In the genomic region with DNA sequence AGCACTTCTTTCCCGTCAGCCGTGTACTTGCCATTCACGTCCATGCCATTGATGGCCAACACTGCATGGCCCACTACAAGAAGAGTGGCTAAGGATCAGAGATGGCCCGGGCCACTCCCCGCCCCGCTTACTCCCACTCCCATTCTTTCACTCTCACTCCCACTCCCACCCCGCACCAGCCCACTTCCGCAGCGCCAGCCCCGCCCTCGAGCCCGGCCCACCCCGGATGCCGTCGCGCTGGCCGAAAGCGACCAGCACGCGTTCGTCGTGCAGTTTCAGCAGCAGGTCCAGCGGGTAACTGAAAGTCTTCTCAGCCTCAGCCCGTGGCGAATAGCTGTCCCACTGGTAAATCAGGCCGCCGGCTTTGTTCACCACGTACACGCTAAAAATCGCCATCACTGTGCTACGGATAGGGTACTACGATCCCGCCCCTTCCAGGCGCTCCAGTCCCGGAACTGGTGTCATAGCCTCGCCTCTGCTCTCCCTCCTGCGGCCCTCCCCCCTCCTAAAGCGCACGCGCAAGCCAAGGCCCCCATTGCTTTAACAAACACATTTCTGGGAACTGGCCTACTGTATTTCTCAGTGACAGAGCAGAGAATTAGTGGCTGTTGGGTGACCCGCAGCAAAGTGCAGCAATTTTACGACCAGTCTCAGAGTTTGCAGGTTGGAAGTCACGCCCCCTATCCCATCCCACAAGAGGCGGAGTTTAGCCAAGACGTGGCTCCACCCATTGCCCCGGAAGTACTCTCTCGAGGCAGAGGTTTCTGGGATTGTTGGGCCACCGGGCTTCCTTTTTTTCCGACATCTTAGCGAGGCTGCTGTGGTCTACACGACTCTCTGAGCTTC, we compare ENCODE assay signal across 8 mouse cellular contexts. TPM values are rescaled to one million over a fixed set of nuclear protein-coding genes. Genes with fewer than 3 reads are reported as not detected.
DNase-seq lines count a peak whose midpoint lies in the region; ATAC-seq and TF ChIP-seq lines count a peak whose summit lies in the region.

A gene (plus strand): TSS at position 234 of the 846 bp plus-strand sequence.
A gene (minus strand): TSS at position 695 of the 846 bp plus-strand sequence.

- peaks cover 0 to 3% of the 10 kb centered on the region in 2 experiments; a peak in 2 of 4 replicates for H3K4me1 ChIP-seq in ES-E14 (ENCODE audit: control insufficient read depth in 2 of 2, insufficient read depth in 2 of 2, low read length in 2 of 2, poor library complexity in 1 of 2)
- peaks cover 26% of the 10 kb centered on the region for H3K4me1 ChIP-seq in forebrain, embryonic 15.5 days
- H3K4me1 ChIP-seq in lung, adult 2 months (ENCODE audit: control insufficient read depth, insufficient read depth, low read length), result peaks cover 2% of the 10 kb centered on the region; the same call in 1 of the 2 replicates

- peak; percentile 97 for ATAC-seq in forebrain, embryonic 15.5 days (replicated peaks)
- peak; percentile 90 for ATAC-seq in neutrophil, adult 5-6 weeks (ENCODE audit: extremely low read depth, insufficient number of reproducible peaks, low FRiP score, poor library complexity, severe bottlenecking)

- H3K4me2 ChIP-seq in forebrain, embryonic 15.5 days (replicated peaks), result peak within 1 kb of the TSS; percentile 68

- peak within 1 kb of the TSS; percentile 92 for H3K27ac ChIP-seq in ES-E14 (ENCODE audit: insufficient read depth, low read depth, low read length, poor library complexity, severe bottlenecking)
- peak within 1 kb of the TSS; percentile 98 for H3K27ac ChIP-seq in forebrain, embryonic 15.5 days (replicated peaks)

- peak within 1 kb of the TSS; percentile 84 to 95 for H3K4me3 ChIP-seq in ES-E14 (ENCODE audit: insufficient read depth in 1 of 2, low read depth in 1 of 2, low read length in 2 of 2, poor library complexity in 1 of 2, severe bottlenecking in 1 of 2)
- peak within 1 kb of the TSS; percentile 83 for H3K4me3 ChIP-seq in forebrain, embryonic 15.5 days
- H3K4me3 ChIP-seq in lung, adult 2 months (replicated peaks; ENCODE audit: extremely low read depth, low read depth, low read length), result peak within 1 kb of the TSS; percentile 95

- peak; percentile 93 for DNase-seq in ES-E14 (ENCODE audit: low read depth, low spot score)
- peak; percentile 91 for DNase-seq in cerebellum, adult 11-12 months
- peak; percentile 87 for DNase-seq in heart, postnatal 25 days (ENCODE audit: low spot score)
- DNase-seq in layer of hippocampus, adult 18-20 months (ENCODE audit: low spot score in 2 of 2), result peak; percentile 90 to 94
- peak; percentile 93 for DNase-seq in lung, adult 2 months
- peak; percentile 79 to 86 for DNase-seq in thymus, adult 18-20 months

- in situ Hi-C loops in ES-E14 (cut with MboI; ENCODE audit: low sequenced_read_pairs in 2 of 2, unreplicated experiment in 2 of 2), result no loop called here

- intact Hi-C loops in heart, postnatal 25 days (cut with DNase I), result no loop called here

- no peaks in the 10 kb centered on the region for H3K9me3 ChIP-seq in ES-E14 (ENCODE audit: control insufficient read depth, insufficient read depth, low read depth, low read length)
- H3K9me3 ChIP-seq in forebrain, embryonic 15.5 days, result no peaks in the 10 kb centered on the region

- TF ChIP-seq POLR2A in lung, adult 2 months (IDR thresholded peaks at IDR 0.05; ENCODE audit: borderline replicate concordance, extremely low read depth, low read depth, low read length), result peak; percentile 64; the same call in 1 of the 2 replicates

- no peaks in the 10 kb centered on the region for H3K27me3 ChIP-seq in forebrain, embryonic 15.5 days

- H3K36me3 ChIP-seq in ES-E14 (ENCODE audit: control insufficient read depth, insufficient read depth, low read length, poor library complexity, severe bottlenecking), result peaks cover 37% of the 10 kb centered on the region
- H3K36me3 ChIP-seq in forebrain, embryonic 15.5 days, result peaks cover 69% of the 10 kb centered on the region

- WGBS in forebrain, embryonic 15.5 days, result under 1% methylated on average over 51 of the region's 51 CpGs
- under 1% methylated on average over 51 of the region's 51 CpGs for WGBS in lung, adult 2 months

- no peak for TF ChIP-seq CTCF in lung, adult 2 months (IDR thresholded peaks at IDR 0.05; ENCODE audit: insufficient read depth, low read length)

- peak within 1 kb of the TSS; percentile 98 for H3K9ac ChIP-seq in ES-E14 (ENCODE audit: insufficient read depth, low read depth, low read length, poor library complexity, severe bottlenecking)
- peak within 1 kb of the TSS; percentile 86 for H3K9ac ChIP-seq in forebrain, embryonic 15.5 days (replicated peaks)

TF ChIP-seq in ES-E14, 5 proteins besides CTCF, POLR2A, EP300 and RAD21:
- peak; percentile 57; the same call in 1 of the 2 replicates for TF ChIP-seq CHD2 (IDR thresholded peaks at IDR 0.05; ENCODE audit: low read depth, low read length)
- TF ChIP-seq MAFK (IDR thresholded peaks at IDR 0.05; ENCODE audit: insufficient read depth, low read depth, low read length), result no peak
- peak; percentile 56; the same call in 1 of the 2 replicates for TF ChIP-seq HCFC1 (IDR thresholded peaks at IDR 0.05; ENCODE audit: borderline replicate concordance, insufficient read depth, low read length)

RNA-seq across cellular contexts. Expression of the first gene that starts in this region (rescaled TPM):
- total RNA-seq in ES-E14 (2012; rRNA removed), result 1,792 and 2,115 TPM in 2 replicates
- 1,070 and 1,143 TPM in 2 replicates for polyA plus RNA-seq in forebrain, embryonic 15.5 days (2015; fragmentation: Nextera tagmentation; extraction: Ambion mirVana)
- 100 to 1,000 TPM; 745 to 824 TPM for total RNA-seq in heart, postnatal 25 days (2021)
- 100 to 1,000 TPM; 717 to 799 TPM for total RNA-seq in layer of hippocampus, adult 18-20 months (2021)
- polyA plus RNA-seq in lung, adult 2 months (2012; rRNA removed), result 117 and 226 TPM in 2 replicates
- total RNA-seq in neutrophil, adult 5-6 weeks (2017), result 1,089 and 1,185 TPM in 2 replicates

RNA-seq across cellular contexts. Expression of the second gene that starts in this region (rescaled TPM):
- total RNA-seq in ES-E14 (2012; rRNA removed), result 88.2 and 95.1 TPM in 2 replicates
- 320 and 321 TPM in 2 replicates for polyA plus RNA-seq in forebrain, embryonic 15.5 days (2015; fragmentation: Nextera tagmentation; extraction: Ambion mirVana)
- 10 to 100 TPM; 34.9 to 35.1 TPM for total RNA-seq in heart, postnatal 25 days (2021)
- 10 to 100 TPM; 70.1 to 72.2 TPM for total RNA-seq in layer of hippocampus, adult 18-20 months (2021)
- polyA plus RNA-seq in lung, adult 2 months (2012; rRNA removed), result 42.2 and 43.8 TPM in 2 replicates
- 31.8 and 32.8 TPM in 2 replicates for total RNA-seq in neutrophil, adult 5-6 weeks (2017)

Comparison
In these comparisons a context has a peak if more than half of its experiments do, and no peak if none do; other contexts are left out.
1. Peak in every context shown above with its lines: DNase-seq, ATAC-seq, H3K4me3 ChIP-seq and H3K27ac ChIP-seq.